Mouse (Mus musculus) hindbrain, embryonic 10.5 days (tissue): ENCODE results near the gene Col2a1. TPM values are rescaled to one million over a fixed set of nuclear protein-coding genes. Genes with fewer than 3 reads are reported as not detected.
A peak's percentile ranks its signal among the peaks of the same experiment; 100 is the strongest.

Experiments used
- DNase-seq: peaks from one replicate; pipeline ENCODE4 v3.0.0-alpha.2; 2017; ENCODE audit warnings: low spot score
- H3K27ac ChIP-seq: fragments of 300-500 bp; sonication (generic); 2 replicates; pipeline ENCODE4 v1.5.1; 2016; ENCODE audit warnings: mild to moderate bottlenecking, moderate library complexity
- H3K27me3 ChIP-seq: fragments of 300-500 bp; sonication (generic); 2 replicates; pipeline ENCODE4 v1.6.1; 2016; ENCODE audit warnings: mild to moderate bottlenecking; ENCODE audit not compliant: poor library complexity, insufficient read depth, severe bottlenecking
- H3K36me3 ChIP-seq: fragments of 300-500 bp; sonication (generic); 2 replicates; pipeline ENCODE4 v1.6.1; 2016; ENCODE audit warnings: mild to moderate bottlenecking, moderate library complexity
- H3K4me1 ChIP-seq: fragments of 300-500 bp; sonication (generic); replicated peaks from 2 replicates; pipeline ENCODE4 v1.6.1; 2016; ENCODE audit warnings: mild to moderate bottlenecking
- H3K4me3 ChIP-seq: fragments of 300-500 bp; sonication (generic); 2 replicates; pipeline ENCODE4 v1.5.1; 2016; ENCODE audit warnings: mild to moderate bottlenecking, moderate library complexity
- H3K9me3 ChIP-seq: fragments of 300-500 bp; sonication (generic); 2 replicates; pipeline ENCODE4 v1.6.1; 2016; ENCODE audit warnings: mild to moderate bottlenecking, moderate library complexity
- WGBS: fragments of 180-500 bp; shearing (Covaris S2); methylation state at CpG from one replicate; pipeline ENCODE4 v1.1.7; 2016; 5-methylcytosine and 5-hydroxymethylcytosine counted together
- polyA plus RNA-seq: library from polyadenylated mRNA; unstranded; fragments of >200 nt; fragmentation: Nextera tagmentation; extraction: Ambion mirVana; gene quantifications from 2 replicates; pipeline ENCODE4 v1.2.1, GENCODE M21; 2016

Gene Col2a1
- polyA plus RNA-seq, 1 experiment from 2014 or later = 196 TPM

DNA sequence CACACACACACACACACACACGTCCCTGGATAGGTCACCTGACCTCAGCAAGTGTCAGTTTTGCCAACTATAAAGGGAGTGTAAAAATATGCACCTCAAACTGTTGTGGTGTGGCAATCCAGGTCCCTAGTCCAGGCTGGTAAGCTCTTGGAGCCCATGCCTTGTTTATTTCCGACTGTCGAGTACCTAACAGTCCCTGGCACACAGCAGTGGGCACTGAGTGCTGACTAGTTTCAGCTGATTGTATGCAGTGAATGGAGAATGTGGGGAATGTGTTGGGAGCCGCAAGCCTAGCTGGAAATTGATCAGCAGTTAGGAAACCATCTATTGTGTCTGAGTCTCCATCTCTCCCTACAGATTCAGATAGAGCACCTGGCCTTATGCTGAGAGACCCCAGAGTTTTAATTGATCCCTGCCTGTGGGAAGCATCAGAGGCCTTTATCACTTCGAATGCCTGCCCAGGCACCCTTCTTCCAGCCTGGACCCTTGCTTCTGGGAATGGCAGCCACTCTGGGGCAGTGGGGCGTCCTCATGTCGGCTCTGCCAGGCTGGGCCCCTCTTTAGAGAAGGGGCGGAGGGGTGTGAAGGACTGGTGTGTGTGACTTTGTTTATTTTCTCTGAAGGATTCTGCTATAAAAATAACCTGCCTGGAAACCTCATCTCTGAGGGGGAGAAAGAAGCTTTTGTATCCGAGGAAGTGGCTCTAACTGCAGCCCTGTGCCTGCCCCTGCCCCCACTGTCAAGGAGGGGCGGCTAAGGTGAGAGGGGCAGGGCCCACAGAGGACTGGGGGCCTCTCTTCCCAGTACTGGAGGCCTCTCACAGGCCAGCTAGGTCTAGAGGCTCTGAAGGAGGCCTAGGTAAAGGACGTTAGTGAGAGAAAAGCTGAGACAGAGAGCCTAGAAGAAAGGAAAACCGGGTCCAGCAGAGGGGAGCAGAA, 22.7 kb upstream of the Col2a1 start:
- 32% methylated on average over 12 of the region's 12 CpGs for WGBS
- H3K36me3 ChIP-seq = no peaks in the 10 kb centered on the region
- H3K27me3 ChIP-seq = no peaks in the 10 kb centered on the region
- H3K27ac ChIP-seq = peak overlapping the region; percentile 84
- H3K4me3 ChIP-seq = 0 out of 2 replicates have a peak overlapping the region, but pooled peaks have one; percentile 9
- H3K4me1 ChIP-seq = peaks cover 53% of the 10 kb centered on the region
- no peaks in the 10 kb centered on the region for H3K9me3 ChIP-seq
- DNase-seq = peak; percentile 46

DNA sequence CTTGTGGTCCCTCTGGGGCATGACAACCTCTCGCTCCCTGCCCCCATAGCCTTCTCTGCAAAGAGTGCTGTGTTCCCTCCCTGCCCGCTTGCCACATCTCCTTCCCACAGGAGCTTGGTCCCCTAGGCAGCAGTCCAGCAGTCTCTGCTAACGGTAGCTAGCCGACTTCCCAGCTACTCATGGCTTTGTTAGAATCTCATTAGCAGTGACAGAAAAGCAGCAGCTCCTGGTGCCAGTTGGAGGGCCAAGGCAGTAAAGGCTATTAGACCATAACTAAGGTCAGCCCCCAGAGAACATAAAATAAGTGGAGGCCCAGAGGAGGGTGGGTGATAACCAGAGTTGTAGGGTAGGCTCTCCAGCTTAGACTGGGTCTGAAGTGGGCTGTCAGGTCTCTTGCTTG, 21.1 kb upstream of the Col2a1 start:
- no peak for DNase-seq
- 50% methylated on average over 4 of the region's 4 CpGs for WGBS
- H3K27ac ChIP-seq = 0 out of 2 replicates have a peak overlapping the region, but pooled peaks have one; percentile 3
- no peak overlapping the region for H3K4me3 ChIP-seq
- H3K4me1 ChIP-seq = peaks cover 46% of the 10 kb centered on the region
- H3K36me3 ChIP-seq = no peaks in the 10 kb centered on the region
- H3K9me3 ChIP-seq = no peaks in the 10 kb centered on the region
- no peaks in the 10 kb centered on the region for H3K27me3 ChIP-seq

DNA sequence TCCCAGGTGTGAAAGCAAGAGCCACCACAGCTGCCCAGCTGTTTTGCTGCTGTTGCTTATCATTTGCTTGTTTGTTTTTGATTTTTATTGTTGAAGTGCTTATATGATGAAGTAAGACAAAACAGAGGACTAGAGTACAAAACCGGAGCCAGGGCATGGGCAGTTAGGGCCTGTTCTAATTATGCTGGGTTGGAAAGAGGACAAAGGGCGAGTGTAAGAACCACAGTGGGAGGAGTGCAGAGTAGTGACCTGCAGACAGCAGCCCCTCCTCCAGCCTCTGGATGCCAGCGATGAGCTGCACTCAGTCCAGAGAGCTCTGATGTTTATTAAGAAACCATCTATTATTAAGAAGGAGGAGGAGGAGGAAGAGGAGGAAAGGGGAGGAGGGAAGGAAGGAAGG, 18.6 kb upstream of the Col2a1 start:
- H3K4me1 ChIP-seq = peaks cover 48% of the 10 kb centered on the region
- WGBS = 18% methylated on average over 3 of the region's 3 CpGs
- no peak for DNase-seq
- H3K4me3 ChIP-seq = no peak overlapping the region
- H3K36me3 ChIP-seq = no peaks in the 10 kb centered on the region
- H3K9me3 ChIP-seq = no peaks in the 10 kb centered on the region
- H3K27me3 ChIP-seq = no peaks in the 10 kb centered on the region
- peak overlapping the region; percentile 56; the same call in 1 of the 2 replicates for H3K27ac ChIP-seq

DNA sequence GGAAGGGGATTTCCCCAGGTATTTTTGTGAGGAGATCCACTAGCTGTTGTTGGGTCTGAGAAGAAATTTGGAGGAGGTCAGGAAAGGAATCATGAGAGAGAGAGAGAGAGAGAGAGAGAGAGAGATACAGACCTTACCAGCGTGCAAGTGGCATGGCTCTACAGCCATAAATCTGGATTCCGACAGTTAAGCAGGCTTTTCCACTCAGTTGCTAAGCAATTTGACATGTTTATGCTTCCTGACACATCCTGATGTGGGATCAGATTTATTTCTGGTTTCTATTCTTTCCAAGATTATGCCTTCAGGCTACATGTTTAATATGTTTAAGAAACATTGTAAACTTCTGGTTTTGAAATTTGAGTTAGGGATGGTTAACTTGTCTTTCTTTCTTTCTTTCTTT, 17.4 kb upstream of the Col2a1 start:
- DNase-seq = no peak
- H3K27me3 ChIP-seq = no peaks in the 10 kb centered on the region
- H3K36me3 ChIP-seq = no peaks in the 10 kb centered on the region
- no peak overlapping the region for H3K4me3 ChIP-seq
- peaks cover 35% of the 10 kb centered on the region for H3K4me1 ChIP-seq
- H3K27ac ChIP-seq = no peak overlapping the region
- H3K9me3 ChIP-seq = no peaks in the 10 kb centered on the region
- WGBS = 85% methylated on average over 2 of the region's 2 CpGs

DNA sequence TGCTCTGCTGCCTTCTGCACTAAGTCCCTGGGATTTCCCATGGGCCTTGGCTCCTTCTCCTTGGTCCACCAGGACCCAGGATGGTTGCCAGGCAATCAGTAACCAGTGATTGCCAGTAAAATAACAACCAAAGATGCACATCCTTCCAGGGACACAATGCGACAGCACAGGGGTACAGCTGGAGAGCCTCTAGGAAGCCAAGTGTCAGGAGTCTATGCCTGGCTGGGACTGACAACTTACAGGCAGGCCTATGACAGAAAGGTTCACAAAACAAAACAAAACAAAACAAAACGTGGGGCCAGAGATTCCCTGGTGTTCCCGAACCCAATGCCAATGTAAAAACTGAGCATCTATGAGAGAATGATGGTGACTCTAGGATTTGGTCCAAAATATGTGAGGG, 14.6 kb upstream of the Col2a1 start:
- H3K9me3 ChIP-seq = no peaks in the 10 kb centered on the region
- H3K27ac ChIP-seq = no peak overlapping the region; the same call in 1 of the 2 replicates
- DNase-seq = no peak
- H3K4me1 ChIP-seq = peaks cover 17% of the 10 kb centered on the region
- no peak overlapping the region for H3K4me3 ChIP-seq
- WGBS = 70% methylated on average over 3 of the region's 3 CpGs
- no peaks in the 10 kb centered on the region for H3K36me3 ChIP-seq
- no peaks in the 10 kb centered on the region for H3K27me3 ChIP-seq

DNA sequence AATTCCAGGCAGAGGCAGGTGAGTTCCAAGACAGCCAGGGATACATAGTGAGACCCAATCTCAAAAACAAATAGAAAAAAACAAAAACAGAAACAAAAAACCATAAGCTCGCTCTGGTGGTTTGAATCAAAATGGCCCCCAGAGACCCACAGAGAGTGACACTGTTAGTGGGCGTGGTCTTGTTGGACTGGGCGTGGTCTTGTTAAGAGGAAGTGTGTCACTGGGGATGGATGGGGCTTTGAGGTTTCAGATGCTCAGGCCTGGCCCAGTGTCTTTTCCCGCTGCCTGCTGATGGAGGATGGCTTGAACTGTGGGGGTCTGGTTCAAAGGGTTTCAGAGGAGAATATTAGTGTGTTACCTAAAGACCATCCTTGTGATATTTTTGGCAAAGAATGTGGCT, 13.4 kb upstream of the Col2a1 start:
- no peaks in the 10 kb centered on the region for H3K9me3 ChIP-seq

DNA sequence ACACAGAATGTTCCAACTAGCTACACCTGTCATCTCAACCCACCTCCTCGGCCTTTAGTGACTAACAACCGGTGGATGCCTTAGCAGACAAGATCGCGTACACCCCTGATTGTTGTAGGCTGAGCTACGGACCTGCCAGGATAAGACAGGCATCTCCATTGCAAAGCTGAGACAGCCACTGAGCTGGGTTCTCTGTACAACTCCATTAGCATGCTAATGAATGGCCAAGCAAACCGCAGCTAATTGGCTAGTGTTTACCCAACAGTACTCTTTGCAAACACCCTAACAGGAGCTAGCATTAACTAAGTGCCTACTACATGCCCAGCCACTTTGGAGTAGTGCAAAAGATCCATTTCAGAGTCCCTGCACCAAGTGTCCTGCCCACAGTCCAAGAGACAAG, 8.3 kb upstream of the Col2a1 start:
- Histone ChIP-seq H3K4me1 (no peaks in the 10 kb centered on the region), H3K36me3 (no peaks in the 10 kb centered on the region), H3K27ac (no peak overlapping the region), H3K27me3 (peaks cover 14% of the 10 kb centered on the region; the same call in 1 of the 2 replicates), H3K9me3 (no peaks in the 10 kb centered on the region), H3K4me3 (no peak overlapping the region)
- no peak for DNase-seq
- WGBS = 70% methylated on average over 6 of the region's 6 CpGs

More for the DNA sequence above, 13.4 kb upstream of the Col2a1 start:
- no peak for DNase-seq
- Histone ChIP-seq H3K4me1 (peaks cover 12% of the 10 kb centered on the region), H3K4me3 (no peak overlapping the region), H3K36me3 (no peaks in the 10 kb centered on the region), H3K27ac (no peak overlapping the region), H3K27me3 (no peaks in the 10 kb centered on the region)
- WGBS = 87% methylated on average over 4 of the region's 4 CpGs

DNA sequence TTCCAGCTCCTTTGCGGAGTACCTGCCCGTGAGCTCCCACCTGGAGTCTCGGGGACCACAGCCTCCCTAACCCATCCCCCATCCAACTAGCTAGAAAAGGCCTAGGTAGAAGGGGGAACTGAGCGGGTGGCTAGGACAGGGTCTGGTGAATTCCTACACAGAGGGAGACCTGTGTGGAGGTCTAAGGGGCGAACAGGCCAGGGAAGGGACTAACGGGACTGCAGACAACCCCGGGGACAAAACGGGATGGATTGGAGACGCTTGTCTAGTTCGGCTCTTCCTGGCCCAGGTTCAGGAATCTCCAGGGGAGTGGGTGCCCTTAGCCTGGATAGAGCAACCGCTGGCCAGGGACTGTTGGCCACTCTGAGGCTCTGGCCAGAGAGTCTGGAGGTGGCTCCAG, 686 bp upstream of the Col2a1 start:
- Histone ChIP-seq H3K27ac (peak overlapping the region; percentile 96), H3K4me1 (peaks cover 53% of the 10 kb centered on the region), H3K4me3 (peak overlapping the region; percentile 79), H3K36me3 (no peaks in the 10 kb centered on the region), H3K27me3 (peaks cover 32% of the 10 kb centered on the region), H3K9me3 (no peaks in the 10 kb centered on the region)
- peak; percentile 37 for DNase-seq
- 5% methylated on average over 11 of the region's 11 CpGs for WGBS

DNA sequence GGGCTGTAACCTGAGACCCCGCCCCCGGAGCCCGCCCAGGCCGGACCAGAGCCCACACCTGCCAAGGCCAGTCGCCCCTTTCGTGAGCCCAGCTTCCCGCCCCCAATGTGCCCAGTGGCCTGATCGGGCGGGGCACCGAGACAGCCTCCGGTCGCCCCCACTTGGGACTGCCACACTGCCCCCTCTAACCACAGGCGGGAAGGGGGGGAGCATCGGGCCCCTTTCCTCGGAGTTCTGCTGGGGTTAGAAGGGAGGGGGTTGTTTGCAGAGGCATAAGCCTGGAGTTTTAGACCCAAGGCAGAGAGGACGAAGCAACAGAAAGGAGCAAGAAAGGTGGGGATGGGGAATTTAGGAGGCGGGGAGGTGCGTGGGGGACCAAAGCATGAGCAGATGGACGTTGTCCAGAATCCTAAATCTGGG, 255 bp upstream of the Col2a1 start:
- Histone ChIP-seq H3K36me3 (peaks cover 3% of the 10 kb centered on the region), H3K4me1 (peaks cover 58% of the 10 kb centered on the region), H3K4me3 (peak overlapping the region; percentile 79), H3K27ac (peak overlapping the region; percentile 96), H3K27me3 (peaks cover 32% of the 10 kb centered on the region), H3K9me3 (no peaks in the 10 kb centered on the region)
- WGBS = under 1% methylated on average over 19 of the region's 19 CpGs
- DNase-seq = no peak

DNA sequence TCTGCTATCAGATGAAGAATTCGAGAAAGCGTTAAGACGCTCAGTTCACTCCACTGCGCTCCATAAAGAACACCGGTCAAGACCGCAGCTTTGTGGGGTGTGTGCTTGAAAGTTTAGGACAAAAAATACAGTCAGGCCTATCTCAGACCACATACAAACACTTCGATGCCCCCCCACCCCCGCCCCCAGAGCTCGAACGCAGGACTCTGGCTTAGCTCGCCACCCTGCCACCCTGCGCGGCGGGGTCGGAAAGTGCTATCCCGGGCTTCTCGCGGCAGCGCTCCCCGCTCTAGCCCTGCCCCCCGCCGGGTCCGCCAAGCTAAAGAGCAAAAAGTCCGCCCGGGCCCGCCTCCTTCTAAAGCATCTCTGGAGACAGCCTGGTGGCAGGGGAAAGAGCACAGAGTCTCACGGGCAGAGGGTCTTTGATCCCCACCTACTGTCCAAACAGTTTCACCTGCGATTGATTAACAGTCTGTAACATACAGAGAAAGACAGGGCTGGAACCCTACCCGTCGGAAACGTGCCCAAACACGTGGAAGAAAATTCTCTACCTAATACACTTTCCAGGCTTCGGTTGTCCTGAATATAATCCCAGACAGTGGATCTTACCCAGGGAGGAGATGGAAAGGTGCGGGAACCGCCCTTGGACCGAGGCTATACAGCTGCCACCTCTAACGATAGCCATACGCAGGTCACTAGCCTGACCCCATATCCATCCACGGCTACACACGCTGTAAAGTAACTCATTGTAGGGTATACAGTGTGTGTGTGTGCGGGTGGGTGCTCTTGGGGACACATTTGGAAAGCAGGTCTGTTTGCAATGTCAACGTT, 1.3 kb downstream of the Col2a1 start:
- WGBS = under 1% methylated on average over 42 of the region's 42 CpGs
- Histone ChIP-seq H3K27me3 (peaks cover 32% of the 10 kb centered on the region), H3K4me3 (peak overlapping the region; percentile 79), H3K4me1 (peaks cover 66% of the 10 kb centered on the region), H3K9me3 (no peaks in the 10 kb centered on the region), H3K36me3 (peaks cover 19% of the 10 kb centered on the region), H3K27ac (peak overlapping the region; percentile 96)
- peak; percentile 76 for DNase-seq

DNA sequence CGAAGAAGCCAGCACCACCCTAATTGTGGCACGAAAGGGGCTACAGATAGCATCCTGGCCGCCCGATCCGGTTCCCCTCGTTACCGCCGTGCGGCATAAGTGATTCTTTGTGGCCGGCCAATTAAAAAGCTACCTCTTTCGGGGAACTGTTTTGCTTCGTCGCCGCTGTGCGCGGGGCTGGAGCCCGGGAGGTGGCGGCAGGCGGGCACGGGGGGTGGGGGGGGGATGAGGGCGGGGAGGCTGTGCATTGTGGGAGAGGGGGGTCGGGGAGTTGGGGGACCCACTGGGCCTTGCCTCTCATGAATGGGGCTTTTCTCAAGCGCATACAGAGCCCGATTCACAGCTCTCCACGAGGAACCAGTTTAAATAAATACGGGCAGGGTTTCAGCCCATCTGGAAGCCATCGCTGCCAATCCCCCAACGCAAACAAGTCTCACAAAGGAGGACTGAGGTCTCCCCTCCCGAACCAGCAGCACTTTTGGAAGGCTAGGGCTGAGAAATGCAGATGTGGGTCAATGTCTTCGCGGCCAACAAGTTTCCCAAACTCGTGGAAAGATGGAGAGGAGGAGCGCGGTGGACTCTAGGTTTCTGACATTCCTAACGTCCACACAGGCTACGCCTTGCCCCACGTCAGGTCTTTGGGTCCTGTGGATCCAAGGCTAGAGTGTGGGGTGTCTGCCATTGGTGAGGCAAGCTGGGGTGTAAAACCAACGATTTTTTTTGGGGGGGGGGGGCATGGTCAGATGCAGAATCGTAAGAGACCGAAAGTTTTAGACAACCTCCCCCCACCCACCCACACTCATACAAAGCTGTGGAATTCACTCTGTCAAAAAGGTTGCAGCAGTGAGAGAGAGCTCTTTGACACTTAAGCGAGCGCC, 2.1 kb downstream of the Col2a1 start:
- peak overlapping the region; percentile 79 for H3K4me3 ChIP-seq
- under 1% methylated on average over 42 of the region's 42 CpGs for WGBS
- H3K4me1 ChIP-seq = peaks cover 71% of the 10 kb centered on the region
- peak overlapping the region; percentile 96 for H3K27ac ChIP-seq
- H3K27me3 ChIP-seq = peaks cover 32% of the 10 kb centered on the region
- H3K9me3 ChIP-seq = no peaks in the 10 kb centered on the region
- peaks cover 27% of the 10 kb centered on the region for H3K36me3 ChIP-seq
- peak; percentile 81 for DNase-seq
